Mouse (Mus musculus): ENCODE data around the gene Ube2l3. TPM values are rescaled to one million over a fixed set of nuclear protein-coding genes. Genes with fewer than 3 reads are reported as not detected.
"Not testable (repeated sequence)": the region's sequence is repeated elsewhere in the genome, so short reads cannot be mapped to it uniquely, and the experiment has no call there.

Ube2l3 gene
- polyA plus RNA-seq, 1 experiment from 2014 or later, result 278 TPM

- ATAC-seq (ENCODE audit: low FRiP score), result no peak
- peak overlapping the region; percentile 95 for H3K27ac ChIP-seq
- peak overlapping the region; percentile 95 for H3K9ac ChIP-seq
- 1% methylated on average over 12 of the region's 12 CpGs for WGBS
- peak overlapping the region; percentile 89 for H3K4me3 ChIP-seq (replicated peaks; ENCODE audit: low read length)
- peak overlapping the region; percentile 90 for H3K4me2 ChIP-seq (replicated peaks)
- H3K4me1 ChIP-seq (replicated peaks; ENCODE audit: control insufficient read depth, insufficient read depth, low read length), result peaks cover 24% of the 10 kb centered on the region
- no peaks in the 10 kb centered on the region for H3K36me3 ChIP-seq (replicated peaks; ENCODE audit: control insufficient read depth, insufficient read depth)
- H3K27me3 ChIP-seq (ENCODE audit: control insufficient read depth, insufficient read depth, low read length), result no peaks in the 10 kb centered on the region
- no peaks in the 10 kb centered on the region for H3K9me3 ChIP-seq (ENCODE audit: control insufficient read depth, low read length)
- peak; percentile 31 for DNase-seq (ENCODE audit: low spot score)
These were observed 32.0 kb upstream of the Ube2l3 start for GRCm38 (mm10) chr16:17234499-17234895.

GRCm38 (mm10) chr16:17233702-17234498 is 31.5 kb upstream of the Ube2l3 start:
- Histone ChIP-seq H3K9me3 (ENCODE audit: control insufficient read depth, low read length) (no peaks in the 10 kb centered on the region), H3K9ac (peak overlapping the region; percentile 95), H3K27ac (peak overlapping the region; percentile 95), H3K4me2 (replicated peaks) (peak overlapping the region; percentile 90), H3K4me3 (replicated peaks; ENCODE audit: low read length) (peak overlapping the region; percentile 89), H3K4me1 (replicated peaks; ENCODE audit: control insufficient read depth, insufficient read depth, low read length) (peaks cover 22% of the 10 kb centered on the region), H3K27me3 (ENCODE audit: control insufficient read depth, insufficient read depth, low read length) (no peaks in the 10 kb centered on the region), H3K36me3 (replicated peaks; ENCODE audit: control insufficient read depth, insufficient read depth) (no peaks in the 10 kb centered on the region)
- DNase-seq (ENCODE audit: low spot score), result peak; percentile 72
- under 1% methylated on average over 54 of the region's 62 CpGs for WGBS
- ATAC-seq (ENCODE audit: low FRiP score), result peak; percentile 81

- H3K9me3 ChIP-seq (ENCODE audit: control insufficient read depth, low read length), result no peaks in the 10 kb centered on the region
- H3K27me3 ChIP-seq (ENCODE audit: control insufficient read depth, insufficient read depth, low read length), result no peaks in the 10 kb centered on the region
- no peaks in the 10 kb centered on the region for H3K36me3 ChIP-seq (replicated peaks; ENCODE audit: control insufficient read depth, insufficient read depth)
- WGBS, result 1% methylated on average over 58 of the region's 59 CpGs
- H3K9ac ChIP-seq, result peak within 1 kb of the TSS; percentile 95
- H3K4me3 ChIP-seq (replicated peaks; ENCODE audit: low read length), result peak within 1 kb of the TSS; percentile 89
- H3K27ac ChIP-seq, result peak within 1 kb of the TSS; percentile 95
- DNase-seq (ENCODE audit: low spot score) (peak; percentile 92), ATAC-seq (ENCODE audit: low FRiP score) (peak; percentile 94)
- H3K4me1 ChIP-seq (replicated peaks; ENCODE audit: control insufficient read depth, insufficient read depth, low read length), result peaks cover 22% of the 10 kb centered on the region
- H3K4me2 ChIP-seq (replicated peaks), result peak within 1 kb of the TSS; percentile 90
These were observed 30.6 kb upstream of the Ube2l3 start, which contains the start of gene Hic2 for GRCm38 (mm10) chr16:17232794-17233701. Gene Hic2 (plus strand): TSS chr16:17233572.

GRCm38 (mm10) chr16:17231523-17231922 is 29.1 kb upstream of the Ube2l3 start:
- not testable (repeated sequence) for H3K4me2 ChIP-seq (replicated peaks); DNase-seq (ENCODE audit: low spot score)
- WGBS, result 92% methylated on average over 2 of the region's 2 CpGs

GRCm38 (mm10) chr16:17226496-17226895 is 24.0 kb upstream of the Ube2l3 start:
- H3K9ac ChIP-seq, result no peak overlapping the region
- H3K4me3 ChIP-seq (replicated peaks; ENCODE audit: low read length), result no peak overlapping the region
- H3K27me3 ChIP-seq (ENCODE audit: control insufficient read depth, insufficient read depth, low read length), result no peaks in the 10 kb centered on the region
- no peak for DNase-seq (ENCODE audit: low spot score)
- H3K27ac ChIP-seq, result no peak overlapping the region
- no peaks in the 10 kb centered on the region for H3K4me1 ChIP-seq (replicated peaks; ENCODE audit: control insufficient read depth, insufficient read depth, low read length)
- no peaks in the 10 kb centered on the region for H3K36me3 ChIP-seq (replicated peaks; ENCODE audit: control insufficient read depth, insufficient read depth)
- ATAC-seq (ENCODE audit: low FRiP score), result no peak
- H3K4me2 ChIP-seq (replicated peaks), result no peak overlapping the region
- no peaks in the 10 kb centered on the region for H3K9me3 ChIP-seq (ENCODE audit: control insufficient read depth, low read length)

More at GRCm38 (mm10) chr16:17231523-17231922, 29.1 kb upstream of the Ube2l3 start:
- not testable (repeated sequence) for H3K9ac ChIP-seq; H3K9me3 ChIP-seq (ENCODE audit: control insufficient read depth, low read length); H3K4me3 ChIP-seq (replicated peaks; ENCODE audit: low read length); ATAC-seq (ENCODE audit: low FRiP score); H3K27me3 ChIP-seq (ENCODE audit: control insufficient read depth, insufficient read depth, low read length); H3K27ac ChIP-seq; H3K36me3 ChIP-seq (replicated peaks; ENCODE audit: control insufficient read depth, insufficient read depth)
- peaks cover 18% of the 10 kb centered on the region for H3K4me1 ChIP-seq (replicated peaks; ENCODE audit: control insufficient read depth, insufficient read depth, low read length)

GRCm38 (mm10) chr16:17225584-17225983 is 23.1 kb upstream of the Ube2l3 start:
- WGBS, result 88% methylated on average over 5 of the region's 5 CpGs
- Histone ChIP-seq H3K27me3 (ENCODE audit: control insufficient read depth, insufficient read depth, low read length) (no peaks in the 10 kb centered on the region), H3K9ac (no peak overlapping the region), H3K4me2 (replicated peaks) (no peak overlapping the region), H3K9me3 (ENCODE audit: control insufficient read depth, low read length) (no peaks in the 10 kb centered on the region), H3K4me3 (replicated peaks; ENCODE audit: low read length) (no peak overlapping the region), H3K4me1 (replicated peaks; ENCODE audit: control insufficient read depth, insufficient read depth, low read length) (no peaks in the 10 kb centered on the region), H3K27ac (no peak overlapping the region), H3K36me3 (replicated peaks; ENCODE audit: control insufficient read depth, insufficient read depth) (no peaks in the 10 kb centered on the region)
- DNase-seq (ENCODE audit: low spot score), result no peak
- no peak for ATAC-seq (ENCODE audit: low FRiP score)

- no peak overlapping the region for H3K4me3 ChIP-seq (replicated peaks; ENCODE audit: low read length)
- no peaks in the 10 kb centered on the region for H3K9me3 ChIP-seq (ENCODE audit: control insufficient read depth, low read length)
- no peaks in the 10 kb centered on the region for H3K4me1 ChIP-seq (replicated peaks; ENCODE audit: control insufficient read depth, insufficient read depth, low read length)
- no peaks in the 10 kb centered on the region for H3K27me3 ChIP-seq (ENCODE audit: control insufficient read depth, insufficient read depth, low read length)
- H3K9ac ChIP-seq, result no peak overlapping the region
- ATAC-seq (ENCODE audit: low FRiP score) (peak; percentile 100), DNase-seq (ENCODE audit: low spot score) (peak; percentile 92)
- H3K27ac ChIP-seq, result no peak overlapping the region
- no peaks in the 10 kb centered on the region for H3K36me3 ChIP-seq (replicated peaks; ENCODE audit: control insufficient read depth, insufficient read depth)
- 39% methylated on average over 25 of the region's 25 CpGs for WGBS
- H3K4me2 ChIP-seq (replicated peaks), result no peak overlapping the region
These were observed 19.7 kb upstream of the Ube2l3 start for GRCm38 (mm10) chr16:17222197-17222596.

- no peaks in the 10 kb centered on the region for H3K27me3 ChIP-seq (ENCODE audit: control insufficient read depth, insufficient read depth, low read length)
- DNase-seq (ENCODE audit: low spot score) (no peak), ATAC-seq (ENCODE audit: low FRiP score) (no peak)
- WGBS, result 42% methylated on average over 7 of the region's 7 CpGs
- H3K27ac ChIP-seq, result no peak overlapping the region
- H3K9ac ChIP-seq, result no peak overlapping the region
- no peaks in the 10 kb centered on the region for H3K4me1 ChIP-seq (replicated peaks; ENCODE audit: control insufficient read depth, insufficient read depth, low read length)
- H3K9me3 ChIP-seq (ENCODE audit: control insufficient read depth, low read length), result no peaks in the 10 kb centered on the region
- H3K4me2 ChIP-seq (replicated peaks), result no peak overlapping the region
- no peaks in the 10 kb centered on the region for H3K36me3 ChIP-seq (replicated peaks; ENCODE audit: control insufficient read depth, insufficient read depth)
- no peak overlapping the region for H3K4me3 ChIP-seq (replicated peaks; ENCODE audit: low read length)
These were observed 17.8 kb upstream of the Ube2l3 start for GRCm38 (mm10) chr16:17220127-17220733.

Measured in hindbrain, embryonic 14.5 days (tissue).